Mouse (Mus musculus) layer of hippocampus, postnatal 10 days (tissue): ENCODE data around the gene Galntl6. TPM values are rescaled to one million over a fixed set of nuclear protein-coding genes. Genes with fewer than 3 reads are reported as not detected.
"Not testable (repeated sequence)": the region's sequence is repeated elsewhere in the genome, so short reads cannot be mapped to it uniquely, and the experiment has no call there.

Source experiments
- DNase-seq, 2 experiments: peaks; one replicate each; pipeline ENCODE4 v3.0.0; 2021; ENCODE audit warnings: low spot score in 2 of 2
- total RNA-seq, 2 experiments: library from RNA; stranded (reverse); gene quantifications; 2 replicates each; pipeline ENCODE4 v1.2.3; 2021

The Galntl6 gene
- total RNA-seq, 2 experiments from 2014 or later: 72.0 to 74.2 TPM

- no peak for DNase-seq
These were observed 306.0 kb downstream of the Galntl6 start for GRCm38 (mm10) chr8:58606451-58606850.

DNA sequence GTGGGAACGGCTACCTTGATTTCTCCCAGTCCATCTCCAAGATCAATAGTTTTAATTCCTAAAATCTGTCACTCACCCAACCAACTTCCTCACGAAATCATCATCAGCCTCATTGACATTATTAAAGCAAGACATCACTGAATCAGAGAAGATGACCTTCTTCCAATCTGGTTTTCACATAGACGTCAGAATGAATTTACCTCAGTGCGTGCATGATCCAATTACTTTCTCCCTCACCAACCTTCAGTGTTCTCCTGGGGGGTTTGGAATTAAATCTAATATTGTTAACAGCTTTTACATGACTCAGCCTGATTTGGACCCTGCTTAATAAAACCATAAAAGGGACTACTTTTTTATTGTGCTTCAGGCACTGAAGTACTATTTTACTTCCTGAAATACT lies 307.7 kb downstream of the Galntl6 start:
- DNase-seq: no peak

DNA sequence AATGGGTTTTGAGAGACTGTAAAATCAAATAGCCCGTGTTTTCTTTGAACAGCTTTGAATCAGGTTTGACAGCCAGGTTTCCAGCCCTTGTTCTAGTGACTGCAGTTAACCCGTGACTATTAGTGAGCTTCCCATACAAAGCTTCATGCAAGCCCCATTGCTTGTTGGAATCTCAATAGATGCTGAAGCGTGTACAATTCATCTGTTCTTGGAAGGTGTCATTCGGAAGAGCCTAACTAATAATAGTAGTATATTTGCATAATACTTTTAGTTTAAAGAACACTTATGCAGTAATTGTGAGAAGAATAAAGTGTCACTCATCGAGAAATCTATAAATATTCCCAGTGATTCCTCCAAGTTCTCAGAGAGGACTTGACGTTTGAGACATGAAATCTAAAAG lies 314.6 kb downstream of the Galntl6 start:
- DNase-seq: no peak

GRCm38 (mm10) chr8:58575346-58575745 lies 337.1 kb downstream of the Galntl6 start:
- no peak for DNase-seq

DNA sequence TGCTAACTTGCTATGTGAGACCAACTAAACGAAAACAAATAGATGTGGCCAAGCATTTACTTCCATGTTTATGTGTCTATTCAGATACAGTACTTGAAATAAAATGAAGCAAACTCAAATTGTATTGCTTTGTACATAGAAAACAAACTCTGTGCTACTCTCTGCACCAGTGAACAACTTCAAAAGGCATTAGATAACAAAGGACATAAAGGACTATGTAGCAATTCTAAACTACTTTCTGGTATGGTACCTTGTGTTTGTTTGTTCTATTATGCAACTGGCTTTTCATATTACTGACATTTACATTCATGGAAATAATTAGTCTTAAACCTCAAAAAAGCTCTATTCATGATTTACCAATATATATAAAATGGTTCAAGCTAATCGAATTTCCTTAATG lies 344.4 kb downstream of the Galntl6 start:
- no peak for DNase-seq

DNA sequence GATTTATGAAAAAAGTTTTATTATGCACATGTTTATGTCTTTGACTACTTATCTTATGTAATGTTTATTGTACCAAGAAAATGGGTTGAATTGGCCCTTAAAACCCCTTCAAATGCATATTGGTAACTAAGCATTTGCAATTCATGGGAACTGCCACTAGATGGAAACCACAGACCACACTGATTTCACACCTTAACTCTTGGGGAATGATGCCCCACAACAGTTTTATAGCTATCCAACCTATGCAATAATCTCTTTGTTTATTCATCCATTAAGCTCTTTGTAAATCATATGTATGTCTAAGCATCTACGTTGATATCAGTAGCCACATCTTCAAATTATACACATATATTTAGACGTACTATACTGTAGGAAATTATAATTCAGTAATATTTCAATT lies 346.3 kb downstream of the Galntl6 start:
- peak; percentile 8 to 31 for DNase-seq

- DNase-seq: no peak
These were observed 376.7 kb downstream of the Galntl6 start for GRCm38 (mm10) chr8:58535781-58536180.

GRCm38 (mm10) chr8:58534631-58535030 lies 377.8 kb downstream of the Galntl6 start:
- DNase-seq: no peak

DNA sequence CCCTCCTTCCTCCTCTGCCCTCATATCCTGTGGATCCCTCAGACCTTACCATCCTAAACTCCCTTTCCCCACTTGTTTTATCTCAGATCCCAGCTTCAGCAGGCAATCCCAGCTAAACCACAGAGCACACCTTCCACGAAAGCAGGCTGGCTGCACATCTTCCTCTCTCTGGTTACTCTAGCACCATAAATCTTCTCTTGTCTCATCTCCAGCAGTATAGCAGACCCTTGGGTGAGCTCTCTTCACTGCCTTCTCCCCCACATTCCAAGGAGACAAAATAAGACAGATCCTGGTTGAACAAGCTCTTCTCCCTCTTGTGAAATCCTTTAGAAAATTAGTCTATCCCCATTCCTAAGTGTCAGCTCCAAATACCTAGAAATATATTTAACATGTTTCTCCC lies 389.0 kb downstream of the Galntl6 start:
- DNase-seq: no peak

DNA sequence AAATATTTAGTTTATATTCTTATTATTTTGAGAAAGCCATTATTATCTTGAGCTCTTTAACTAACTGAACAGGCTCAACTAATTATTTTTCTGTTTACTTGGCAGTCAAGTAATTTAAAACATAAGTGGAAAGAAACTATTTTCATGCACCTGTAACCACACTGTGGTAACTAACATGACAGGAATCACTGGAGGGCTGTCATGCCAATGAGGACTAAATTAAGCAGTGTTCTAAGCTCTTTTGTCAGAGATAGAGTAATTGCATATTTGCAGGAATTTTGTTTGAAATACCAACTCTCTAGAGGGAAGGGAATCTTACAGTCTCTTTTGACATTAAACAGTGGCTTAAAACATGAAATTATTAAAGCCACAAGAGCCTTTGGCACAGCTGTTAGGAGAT lies 390.5 kb downstream of the Galntl6 start:
- no peak for DNase-seq

- DNase-seq: no peak
These were observed 401.9 kb downstream of the Galntl6 start for GRCm38 (mm10) chr8:58510516-58510915.

- DNase-seq: no peak
These were observed 403.4 kb downstream of the Galntl6 start for GRCm38 (mm10) chr8:58509051-58509450.

DNA sequence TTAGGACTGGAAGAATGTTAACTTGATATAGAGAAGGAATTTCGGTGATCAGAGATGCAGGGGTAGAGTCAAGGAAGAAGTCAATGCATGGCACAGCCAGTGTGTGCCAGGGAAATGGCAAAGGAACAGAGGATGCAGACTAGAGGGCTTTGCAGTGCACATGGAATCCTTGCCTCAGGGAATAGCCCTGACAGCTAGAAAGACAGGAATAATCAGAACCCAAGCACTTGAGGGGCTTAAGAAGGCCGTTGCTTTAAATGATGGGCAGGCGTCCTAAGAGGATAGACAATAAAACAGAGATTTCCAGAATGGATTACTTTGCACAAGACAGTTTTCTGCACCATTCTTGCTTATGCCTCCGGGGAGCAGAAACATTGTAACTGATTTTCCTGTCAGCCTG lies 425.3 kb downstream of the Galntl6 start:
- no peak for DNase-seq

DNA sequence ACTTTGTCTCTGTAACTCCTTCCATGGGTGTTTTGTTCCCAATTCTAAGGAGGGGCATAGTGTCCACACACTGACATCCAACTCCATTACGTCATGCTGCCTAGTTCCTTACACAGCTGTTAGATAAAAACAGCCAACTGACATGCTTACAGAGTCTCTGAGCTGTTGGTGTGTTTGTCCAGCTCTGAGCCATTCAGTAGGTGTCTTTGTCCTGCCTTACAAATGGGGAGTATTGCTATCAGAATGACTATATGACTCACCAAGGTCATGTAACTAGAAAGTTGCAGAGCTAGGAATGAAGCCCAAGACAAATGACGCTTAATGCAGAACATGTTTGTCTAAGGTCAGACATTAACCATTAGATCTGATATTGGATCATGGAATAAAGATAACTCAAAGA lies 449.1 kb downstream of the Galntl6 start:
- DNase-seq: not testable (repeated sequence)

- no peak for DNase-seq
These were observed 469.7 kb downstream of the Galntl6 start for GRCm38 (mm10) chr8:58442696-58443095.

DNA sequence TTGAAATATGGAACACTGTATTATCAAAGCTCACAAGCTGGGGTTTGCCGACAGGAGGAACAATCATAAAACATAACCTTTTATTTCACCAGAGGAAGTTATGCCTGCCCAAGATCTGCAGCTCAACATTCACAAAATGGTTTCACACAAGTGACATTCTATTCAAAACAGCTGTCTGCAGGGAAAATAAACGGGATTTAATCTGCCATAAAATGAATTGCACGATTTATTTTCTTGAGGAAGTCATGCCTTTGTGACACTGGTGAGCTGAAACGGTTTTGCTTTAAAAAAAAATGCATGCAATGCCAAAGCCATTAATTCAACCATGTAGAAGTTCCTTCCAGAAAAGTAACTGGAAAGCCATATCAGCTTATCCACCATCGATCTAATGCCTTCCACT lies 494.0 kb downstream of the Galntl6 start:
- no peak for DNase-seq

DNA sequence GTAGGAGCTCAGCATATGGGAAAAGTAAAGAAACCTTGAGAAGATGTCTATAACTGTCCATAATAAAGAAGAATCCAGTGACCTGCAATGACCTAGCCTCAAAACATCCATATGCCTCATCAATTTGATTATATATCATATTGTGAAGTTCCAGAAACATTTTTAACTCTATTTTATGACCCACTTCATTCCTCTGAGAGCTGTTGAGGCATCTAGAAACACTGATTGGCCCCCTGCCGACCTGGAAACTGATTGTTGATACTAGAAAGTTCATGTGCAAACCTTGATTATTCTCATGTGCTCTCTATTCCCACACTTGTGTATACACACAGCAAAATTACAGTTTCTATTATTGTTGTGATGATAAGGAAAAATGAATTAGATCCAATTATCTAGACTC lies 494.9 kb downstream of the Galntl6 start:
- no peak for DNase-seq

- no peak for DNase-seq
These were observed 515.9 kb downstream of the Galntl6 start for GRCm38 (mm10) chr8:58396500-58396899.

- no peak for DNase-seq
These were observed 516.6 kb downstream of the Galntl6 start for GRCm38 (mm10) chr8:58395879-58396278.

DNA sequence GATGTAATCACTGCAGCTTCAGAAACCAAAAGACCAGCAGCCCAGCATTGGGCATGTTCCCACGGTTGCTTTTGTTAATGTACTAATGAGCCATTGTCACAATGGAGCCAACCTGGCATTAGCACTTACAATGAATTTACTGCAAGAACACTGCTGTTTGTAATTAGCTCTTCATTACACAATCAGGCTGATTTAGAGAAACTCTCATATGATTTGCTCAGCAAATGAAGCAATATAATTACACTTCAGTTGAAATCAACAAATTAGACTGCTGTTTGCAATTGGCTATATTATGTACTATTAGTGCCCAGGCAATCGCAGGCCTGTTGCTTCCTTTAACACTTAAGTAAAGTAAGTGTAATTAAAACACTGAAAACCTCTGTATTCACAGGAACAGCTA lies 540.1 kb downstream of the Galntl6 start:
- DNase-seq: no peak

GRCm38 (mm10) chr8:58371979-58372378 lies 540.5 kb downstream of the Galntl6 start:
- no peak for DNase-seq

DNA sequence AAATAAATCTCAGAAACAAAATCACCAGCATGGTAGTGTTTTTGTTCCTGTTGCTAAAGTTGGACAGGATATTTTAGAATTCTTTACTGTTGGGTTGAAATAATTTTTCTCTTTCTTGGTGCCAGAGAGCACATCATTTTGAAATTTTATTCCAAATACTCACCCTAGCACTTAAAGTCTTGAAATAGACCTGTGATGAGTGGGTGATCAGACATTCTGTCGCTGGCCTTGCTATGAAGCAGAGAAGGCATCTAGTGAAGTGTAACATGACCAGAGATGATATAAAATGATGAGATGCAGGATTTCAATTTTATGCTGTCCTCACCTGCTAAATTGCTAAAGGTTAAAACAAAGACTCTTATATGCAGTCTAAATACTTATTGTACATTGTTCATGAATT lies 581.3 kb downstream of the Galntl6 start:
- DNase-seq: no peak

DNA sequence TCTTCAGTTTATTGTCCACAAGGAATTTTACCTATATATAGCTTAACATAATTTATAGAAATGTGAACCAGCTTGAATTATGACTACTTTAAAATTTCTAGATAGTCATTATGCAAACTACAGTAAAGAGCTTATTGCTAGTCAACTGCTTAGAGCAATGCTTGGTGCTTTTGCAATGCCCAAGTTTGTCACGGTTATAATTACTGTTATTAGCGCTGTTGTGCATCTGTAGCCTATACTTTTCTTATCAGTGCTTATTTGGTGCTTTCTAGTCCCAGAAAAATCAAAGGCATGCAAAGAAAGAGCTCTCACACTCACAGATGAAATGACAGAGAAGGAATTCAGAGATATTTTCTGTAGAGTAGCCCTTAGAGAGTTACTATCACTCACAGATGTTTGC lies 599.0 kb downstream of the Galntl6 start:
- DNase-seq: no peak

DNA sequence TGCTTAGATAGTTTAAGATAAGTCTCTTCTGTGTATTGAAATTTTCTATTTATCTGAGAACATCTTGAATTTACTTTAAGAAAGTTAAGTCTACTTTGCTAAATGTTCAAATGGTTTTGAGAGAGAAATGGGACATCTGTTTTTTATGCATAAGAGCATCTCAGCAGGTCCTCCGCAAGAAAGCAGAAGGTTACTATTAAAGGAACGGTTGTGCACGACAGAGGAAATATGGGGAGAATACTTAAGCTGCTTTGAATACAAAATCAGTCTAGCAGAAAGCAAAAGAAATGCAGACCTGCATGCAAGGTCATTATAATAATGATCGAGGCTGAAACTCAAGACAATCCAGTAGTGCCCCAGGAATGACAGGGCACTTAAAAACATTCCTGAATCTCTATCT lies 621.0 kb downstream of the Galntl6 start:
- DNase-seq: no peak
